Mouse (Mus musculus) liver, embryonic 14 days (tissue): ENCODE data around the gene Cavin1. TPM values are rescaled to one million over a fixed set of nuclear protein-coding genes. Genes with fewer than 3 reads are reported as not detected.

ENCODE experiments used
- polyA plus RNA-seq: library from polyadenylated mRNA; depleted of rRNA; stranded (reverse); fragments of >200 nt; gene quantifications from 2 replicates; pipeline ENCODE4 v1.2.3, GENCODE M21; 2012; rRNA removed

Gene Cavin1
- 7.0 and 7.8 TPM in 2 replicates for polyA plus RNA-seq

GRCm38 (mm10) chr11:100970557-100970937 lies at the start of gene Cavin1:
Gene Cavin1, minus strand, starts transcription at chr11:100970887.

DNA sequence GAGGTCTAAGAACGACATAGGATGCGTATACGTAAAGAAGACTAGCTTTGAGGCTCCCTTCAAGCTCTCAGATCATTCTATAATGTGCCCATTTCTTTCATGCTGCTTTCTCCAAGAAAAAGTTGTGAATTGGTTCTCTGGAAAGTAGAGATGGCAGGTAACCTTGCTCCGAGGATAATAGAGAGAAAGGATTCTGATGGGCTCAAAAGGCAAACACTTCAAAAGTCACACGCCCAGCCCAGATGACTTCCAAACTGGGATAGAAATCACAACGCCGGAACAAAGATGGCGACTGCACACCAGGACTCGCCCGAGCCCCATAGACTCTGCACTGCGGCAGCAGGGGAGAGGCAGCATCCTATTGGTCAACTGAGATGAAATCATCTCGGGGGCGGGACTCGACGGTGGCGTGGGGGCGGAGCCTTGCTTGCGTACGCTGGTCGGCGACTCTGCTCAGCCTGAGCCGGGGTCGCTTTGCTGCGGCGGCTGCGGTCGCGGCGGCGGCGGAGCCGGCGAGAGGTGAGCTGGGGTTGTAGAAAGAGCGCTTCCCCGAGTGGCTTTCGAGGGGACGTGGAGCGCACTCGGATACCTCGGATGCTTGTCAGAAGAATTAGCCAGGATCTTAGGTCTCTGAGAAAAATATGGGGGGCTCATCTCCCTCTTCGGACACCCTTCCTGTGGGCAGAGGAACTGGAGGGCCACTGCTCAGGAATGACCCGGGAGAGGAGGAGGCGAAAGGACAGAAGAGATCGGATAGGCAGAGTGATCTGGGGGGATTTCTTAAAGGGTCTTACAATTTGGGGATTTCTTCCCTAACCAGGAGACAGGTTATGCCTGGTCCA lies 38.6 kb upstream of the Cavin1 start, which contains the start of gene Atp6v0a1:
Gene Atp6v0a1 (plus strand): TSS at position 407 of the 842 bp plus-strand sequence.

DNA sequence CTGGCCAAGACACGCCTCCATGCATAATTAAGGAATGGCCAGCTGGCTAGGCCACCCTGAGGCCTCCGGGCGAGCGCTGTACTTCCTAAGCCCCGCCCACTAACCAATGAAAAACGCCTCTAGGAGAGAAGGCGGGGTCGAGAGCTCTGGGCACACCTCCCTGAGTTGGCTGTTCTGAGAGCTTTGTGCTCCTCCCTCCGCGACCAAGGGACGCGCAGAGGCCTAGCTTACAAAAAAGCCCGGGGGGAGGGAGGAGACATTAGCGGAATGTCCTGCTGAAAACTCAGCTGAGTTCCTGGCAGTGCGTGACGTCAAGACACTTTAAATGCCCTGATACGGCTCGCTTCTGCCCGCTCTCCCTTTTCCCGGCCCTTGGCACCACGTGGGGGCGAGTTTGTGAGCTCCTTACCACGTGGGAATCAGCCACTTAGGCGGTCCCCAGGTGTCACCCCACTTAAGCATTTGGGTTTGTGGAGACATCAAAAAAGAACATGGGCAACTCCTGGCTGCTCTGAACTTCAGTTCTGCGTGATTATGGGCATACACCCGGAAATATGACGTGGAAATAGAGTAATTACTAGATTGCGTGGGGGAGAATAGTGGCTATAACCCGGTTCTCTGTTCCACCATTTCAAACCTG lies 31.1 kb downstream of the Cavin1 start, which contains the start of gene Stat3:
Gene Stat3 (minus strand): TSS at position 29 of the 640 bp plus-strand sequence.

Other genes with a start within 250 kb of the Cavin1 start
- gene Rab5c, start 232.7 kb downstream of the Cavin1 start, polyA plus RNA-seq, result 91.8 and 106 TPM in 2 replicates
- not detected in 2 replicates for gene Kcnh4, start 210.9 kb downstream of the Cavin1 start, polyA plus RNA-seq
- not detected in 2 replicates for gene Hcrt, start 208.0 kb downstream of the Cavin1 start, polyA plus RNA-seq
- 1.9 and 2.3 TPM in 2 replicates for gene Ghdc, start 199.9 kb downstream of the Cavin1 start, polyA plus RNA-seq
- gene Stat5b, start 120.2 kb downstream of the Cavin1 start, polyA plus RNA-seq, result 11.0 and 13.0 TPM in 2 replicates
- 6.8 and 8.9 TPM in 2 replicates for gene Stat5a, start 111.5 kb downstream of the Cavin1 start, polyA plus RNA-seq
- 17.2 and 19.3 TPM in 2 replicates for gene Stat3, start 31.3 kb downstream of the Cavin1 start, polyA plus RNA-seq
- 28.4 and 31.1 TPM in 2 replicates for gene Atp6v0a1, start 38.6 kb upstream of the Cavin1 start, polyA plus RNA-seq
- gene Naglu, start 99.1 kb upstream of the Cavin1 start, polyA plus RNA-seq, result 2.9 and 3.4 TPM in 2 replicates
- 0.16 and 0.29 TPM in 2 replicates for gene Hsd17b1, start 107.5 kb upstream of the Cavin1 start, polyA plus RNA-seq
- gene Coasy, start 111.7 kb upstream of the Cavin1 start, polyA plus RNA-seq, result 13.9 and 16.1 TPM in 2 replicates
- gene Mlx, start 116.4 kb upstream of the Cavin1 start, polyA plus RNA-seq, result 16.2 and 18.2 TPM in 2 replicates
- 17.9 and 19.9 TPM in 2 replicates for gene Psmc3ip, start 124.5 kb upstream of the Cavin1 start, polyA plus RNA-seq
- gene Retreg3, start 149.0 kb upstream of the Cavin1 start, polyA plus RNA-seq, result 18.0 and 21.8 TPM in 2 replicates
- gene Tubg1, start 149.1 kb upstream of the Cavin1 start, polyA plus RNA-seq, result 8.7 and 13.8 TPM in 2 replicates
- gene Tubg2, start 185.0 kb upstream of the Cavin1 start, polyA plus RNA-seq, result 0.08 and 0.11 TPM in 2 replicates
- gene Cntnap1, start 199.6 kb upstream of the Cavin1 start, polyA plus RNA-seq, result 0.14 and 0.15 TPM in 2 replicates
- gene Plekhh3, start 200.5 kb upstream of the Cavin1 start, polyA plus RNA-seq, result 0.95 and 0.97 TPM in 2 replicates
- gene Ccr10, start 204.6 kb upstream of the Cavin1 start, polyA plus RNA-seq, result not detected in 2 replicates